Mouse (Mus musculus) adrenal gland, adult 2 months (tissue): Measurements from ENCODE around the gene Erlin1. TPM values are rescaled to one million over a fixed set of nuclear protein-coding genes. Genes with fewer than 3 reads are reported as not detected.

ENCODE experiments used
- DNase-seq: peaks from one replicate; pipeline ENCODE4 v3.0.0; 2021
- polyA plus RNA-seq: library from polyadenylated mRNA; depleted of rRNA; stranded (reverse); fragments of >200 nt; gene quantifications from 2 replicates; pipeline ENCODE4 v1.2.3, GENCODE M21; 2012; rRNA removed
- total RNA-seq, 2 experiments: library from RNA; stranded (reverse); gene quantifications; 2 replicates each; pipeline ENCODE4 v1.2.3; 2021

Erlin1 gene
- total and polyA plus RNA-seq, 3 experiments = 2.0 to 25.2 (median 17.7) TPM

DNA sequence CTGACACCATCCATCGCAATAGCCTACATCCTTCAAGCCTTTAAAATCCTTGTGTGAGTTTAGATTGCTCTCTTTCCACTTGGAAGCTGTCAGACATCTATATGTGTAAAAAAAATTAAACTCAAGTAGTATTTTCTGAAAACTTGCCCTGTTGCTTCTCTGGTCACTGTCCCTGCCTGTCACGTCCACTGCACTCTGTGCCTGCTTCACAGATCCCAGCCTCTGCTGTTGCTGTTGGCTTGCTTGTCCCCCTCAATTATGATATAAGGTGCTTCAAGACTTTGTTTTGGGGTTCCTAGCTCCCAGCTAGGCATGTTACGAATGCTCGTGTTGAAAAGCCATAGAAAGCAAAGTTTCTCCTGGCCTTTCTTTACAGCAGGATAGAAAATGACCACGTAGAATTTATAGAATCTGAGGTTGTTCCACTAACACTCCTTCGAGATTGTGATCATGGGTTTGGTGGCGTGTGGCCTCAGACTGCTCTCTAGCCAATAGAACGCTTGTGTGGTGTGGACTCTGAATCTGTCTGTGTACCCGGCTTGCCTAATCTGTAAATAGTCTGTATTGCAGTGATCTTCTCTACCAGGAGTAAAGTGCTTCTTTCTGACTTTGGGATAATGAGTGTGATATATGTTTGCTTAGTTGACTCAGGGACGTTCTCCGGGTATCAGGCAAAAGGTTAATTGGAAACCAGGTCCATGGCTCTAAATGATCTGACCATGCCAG lies 70.6 kb downstream of the Erlin1 start:
- no peak for DNase-seq

DNA sequence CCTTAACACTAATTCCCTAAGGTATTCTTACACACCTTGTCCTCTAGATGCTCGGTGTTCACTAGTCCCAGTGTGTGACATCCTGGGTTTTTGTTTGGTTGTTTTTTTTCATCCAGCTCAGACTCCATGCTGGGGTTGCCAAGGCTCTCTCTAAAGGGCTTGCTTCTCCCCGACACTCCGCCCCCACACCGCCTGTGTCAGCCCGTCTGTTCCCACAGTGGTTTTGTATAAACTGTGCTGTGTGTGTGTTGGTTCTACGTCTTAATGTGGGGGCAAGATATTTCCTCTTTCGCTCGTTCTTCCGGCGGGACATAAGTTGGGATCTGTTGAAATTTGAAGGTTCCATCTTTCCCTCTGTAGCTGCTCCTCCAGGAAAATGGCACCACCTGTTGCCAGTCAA lies 71.5 kb downstream of the Erlin1 start:
- DNase-seq = no peak

DNA sequence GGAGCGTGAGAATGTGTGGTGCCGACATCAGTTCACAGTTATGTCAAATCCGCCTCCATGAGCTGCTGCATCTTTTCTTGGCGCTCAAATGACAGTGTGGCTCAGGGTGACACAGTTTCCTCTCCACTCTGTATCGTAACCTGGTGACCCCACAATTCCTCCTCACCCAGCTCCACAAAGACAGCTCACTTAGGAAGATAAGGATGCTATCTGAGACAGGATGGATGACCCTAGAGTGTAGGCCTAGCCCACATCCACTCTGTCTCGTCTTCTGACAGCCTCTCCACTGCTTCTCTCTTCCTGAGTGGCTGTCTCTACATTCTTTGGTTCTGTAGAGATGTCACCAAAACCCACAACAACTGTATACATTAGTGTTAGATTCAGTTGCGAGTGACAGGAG lies 74.2 kb downstream of the Erlin1 start:
- no peak for DNase-seq

DNA sequence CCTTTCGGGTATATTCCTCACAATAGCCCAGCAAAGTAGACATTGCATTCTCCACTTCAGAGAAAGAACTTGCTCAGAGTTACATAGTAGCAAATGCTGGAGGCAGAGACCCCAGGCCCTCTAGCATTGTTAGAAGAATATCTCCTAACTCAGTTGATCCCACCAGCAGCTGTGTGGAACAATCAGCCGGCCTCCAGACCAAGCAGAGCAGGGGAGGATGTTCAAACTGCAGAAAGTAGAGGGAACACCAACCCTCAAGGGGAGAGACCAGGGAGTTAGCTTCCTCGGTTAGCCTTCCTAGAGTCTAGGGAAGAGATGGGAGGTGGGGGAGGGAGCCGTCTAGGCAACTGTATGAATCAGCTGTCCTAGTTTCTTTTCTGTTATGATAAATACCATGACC lies 77.1 kb downstream of the Erlin1 start:
- DNase-seq = peak; percentile 14

DNA sequence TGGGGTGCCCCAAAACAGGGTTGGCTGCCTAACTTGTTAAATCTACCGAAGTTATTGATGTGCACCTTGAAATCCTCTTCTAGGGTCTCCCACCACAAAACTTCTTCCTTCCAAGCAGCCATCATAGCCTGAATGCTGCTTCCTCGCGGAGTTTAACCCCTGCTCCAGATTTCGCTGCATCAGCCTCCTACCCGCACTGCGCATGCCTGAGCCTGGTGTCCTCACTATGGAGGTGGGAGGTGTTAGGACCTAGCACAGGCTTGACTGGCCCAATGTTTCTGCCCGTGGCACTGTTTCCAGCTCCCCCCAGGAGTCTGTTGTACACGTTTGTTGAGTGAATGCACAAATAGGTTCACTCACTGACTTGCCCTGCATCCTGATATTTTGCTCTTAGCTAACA lies 79.2 kb downstream of the Erlin1 start:
- DNase-seq = no peak

DNA sequence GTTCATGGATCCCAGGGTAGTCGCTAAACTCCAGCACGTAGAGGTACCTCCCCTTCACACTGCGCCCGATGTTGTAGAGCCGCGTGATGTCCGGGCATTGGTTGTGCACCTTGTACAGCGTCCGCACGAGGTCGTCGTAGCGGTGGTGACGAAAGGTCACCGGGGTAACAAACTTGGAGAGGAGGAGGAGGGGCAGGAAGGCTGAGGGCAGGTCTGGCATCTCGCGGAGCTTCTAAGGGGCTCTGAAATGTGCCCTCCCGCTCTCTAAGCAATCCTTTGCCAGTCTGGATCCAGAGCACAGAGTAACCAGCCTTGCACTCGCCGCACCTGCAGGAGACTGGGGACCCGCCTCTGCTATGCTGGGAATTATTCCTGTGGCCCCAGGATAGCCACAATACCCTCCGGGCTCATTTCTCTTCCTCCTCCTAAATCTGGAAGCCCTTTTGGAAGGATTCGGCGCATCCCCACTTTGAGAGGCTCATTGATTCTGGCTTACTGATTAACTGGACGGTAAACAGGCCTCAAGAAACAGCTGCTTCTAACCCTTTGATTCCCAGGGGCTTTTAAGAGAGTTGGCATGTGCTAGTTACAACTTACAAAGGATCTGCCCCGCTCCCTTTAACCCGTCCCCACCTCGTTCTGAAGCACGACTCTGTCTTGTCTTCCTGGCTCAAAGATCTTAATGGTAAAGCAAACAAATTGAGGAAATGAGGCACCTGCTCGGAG lies 83.4 kb downstream of the Erlin1 start, which contains the start of gene Cpn1:
Cpn1 (minus strand) TSS at position 488 of the 726 bp plus-strand sequence.
- peak; percentile 7 for DNase-seq

Other genes with a start within 250 kb of the Erlin1 start
- 10 to 100 TPM; 13.3 to 13.9 TPM for gene Dnmbp, start 129.6 kb downstream of the Erlin1 start, total RNA-seq
- 10.8 and 11.3 TPM in 2 replicates for gene Dnmbp, start 129.6 kb downstream of the Erlin1 start, polyA plus RNA-seq
- under 1 TPM; 0.14 to 0.66 TPM for gene Cpn1, start 83.2 kb downstream of the Erlin1 start, total RNA-seq
- gene Cpn1, start 83.2 kb downstream of the Erlin1 start, polyA plus RNA-seq = not detected in 2 replicates
- 1 to 10 TPM in 1 of 2 experiments, under 1 TPM in 1; 0.62 to 1.7 TPM for gene Cyp2c23, start 40.6 kb downstream of the Erlin1 start, total RNA-seq
- 0.19 and 0.35 TPM in 2 replicates for gene Cyp2c23, start 40.6 kb downstream of the Erlin1 start, polyA plus RNA-seq
- 10 to 100 TPM; 48.7 to 78.2 TPM for gene Chuk, start 37.7 kb upstream of the Erlin1 start, total RNA-seq
- gene Chuk, start 37.7 kb upstream of the Erlin1 start, polyA plus RNA-seq = 8.9 and 10.5 TPM in 2 replicates
- 10 to 100 TPM; 16.5 to 25.4 TPM for gene Cwf19l1, start 66.1 kb upstream of the Erlin1 start, total RNA-seq
- gene Cwf19l1, start 66.1 kb upstream of the Erlin1 start, polyA plus RNA-seq = 3.3 and 6.2 TPM in 2 replicates
- 10 to 100 TPM; 21.1 to 23.9 TPM for gene Bloc1s2, start 76.7 kb upstream of the Erlin1 start, total RNA-seq
- 6.5 and 12.9 TPM in 2 replicates for gene Bloc1s2, start 76.7 kb upstream of the Erlin1 start, polyA plus RNA-seq
- gene Pkd2l1, start 122.7 kb upstream of the Erlin1 start, total RNA-seq = not detected
- 0.02 TPM in 1 of 2 replicates, not detected in the other for gene Pkd2l1, start 122.7 kb upstream of the Erlin1 start, polyA plus RNA-seq
- gene Scd3, start 133.5 kb upstream of the Erlin1 start, total RNA-seq = under 1 TPM in 1 of 2 experiments, not detected in 1; 0.09 TPM
- 0.10 TPM in 1 of 2 replicates, not detected in the other for gene Scd3, start 133.5 kb upstream of the Erlin1 start, polyA plus RNA-seq
- gene Scd2, start 223.9 kb upstream of the Erlin1 start, total RNA-seq = 1,000 to 10,000 TPM in 1 of 2 experiments, 100 to 1,000 TPM in 1; 845 to 1,065 TPM
- 432 and 748 TPM in 2 replicates for gene Scd2, start 223.9 kb upstream of the Erlin1 start, polyA plus RNA-seq